Mouse (Mus musculus) myocyte (in vitro differentiated cells): ENCODE results near the gene 1700019N19Rik. TPM values are rescaled to one million over a fixed set of nuclear protein-coding genes. Genes with fewer than 3 reads are reported as not detected.

Experiments used
- H3K27me3 ChIP-seq: one replicate; pipeline ENCODE4 v1.6.1; 2011; ENCODE audit not compliant: control insufficient read depth, insufficient read depth, insufficient read length
- H3K36me3 ChIP-seq: one replicate; pipeline ENCODE4 v1.6.1; 2011; ENCODE audit not compliant: control insufficient read depth, insufficient read depth
- H3K4me2 ChIP-seq: one replicate; pipeline ENCODE4 v1.6.1; 2011; ENCODE audit warnings: low read depth, control low read depth
- H3K4me3 ChIP-seq: one replicate; pipeline ENCODE4 v1.5.1; 2011; ENCODE audit warnings: mild to moderate bottlenecking, control low read depth, moderate library complexity
- H3K79me2 ChIP-seq: one replicate; pipeline ENCODE4 v1.6.1; 2011; ENCODE audit not compliant: control insufficient read depth, insufficient read depth
- H3ac ChIP-seq: one replicate; pipeline ENCODE4 v1.6.1; 2011; ENCODE audit not compliant: control insufficient read depth, insufficient read length
- CEBPB ChIP-seq: IDR thresholded peaks from 2 replicates; pipeline ENCODE4 v1.6.1; 2011; ENCODE audit warnings: mild to moderate bottlenecking, moderate library complexity; ENCODE audit not compliant: poor library complexity, insufficient read depth, severe bottlenecking
- E2F4 ChIP-seq: IDR thresholded peaks from one replicate; pipeline ENCODE4 v1.6.1; 2011; ENCODE audit warnings: mild to moderate bottlenecking, control low read depth, moderate library complexity; ENCODE audit not compliant: insufficient read depth
- MAX ChIP-seq: IDR thresholded peaks from one replicate; pipeline ENCODE4 v1.6.1; 2011; ENCODE audit warnings: low read depth, mild to moderate bottlenecking, control low read depth
- MYOD1 ChIP-seq, 3 experiments: IDR thresholded peaks; one replicate each; pipeline ENCODE4 v1.6.1; 2011; ENCODE audit warnings: control low read depth in 2 of 3, low read depth in 2 of 3, mild to moderate bottlenecking in 2 of 3, moderate library complexity in 1 of 3; ENCODE audit not compliant: insufficient read length in 2 of 3, control insufficient read depth in 1 of 3
- MYOG ChIP-seq, 3 experiments: IDR thresholded peaks; one replicate each; pipeline ENCODE4 v1.6.1; 2011; ENCODE audit warnings: control low read depth in 2 of 3, low read depth in 2 of 3, mild to moderate bottlenecking in 2 of 3; ENCODE audit not compliant: insufficient read length in 2 of 3, control insufficient read depth in 1 of 3, insufficient read depth in 1 of 3
- POLR2A ChIP-seq: IDR thresholded peaks from one replicate; pipeline ENCODE4 v1.6.1; 2011; ENCODE audit warnings: low read depth, mild to moderate bottlenecking, control low read depth, moderate library complexity; ENCODE audit not compliant: insufficient read length
- POLR2AphosphoS2 ChIP-seq: IDR thresholded peaks from one replicate; pipeline ENCODE4 v1.6.1; 2011; ENCODE audit warnings: low read depth, control low read depth; ENCODE audit not compliant: insufficient read length
- REST ChIP-seq: IDR thresholded peaks from one replicate; pipeline ENCODE4 v1.6.1; 2011; ENCODE audit warnings: mild to moderate bottlenecking, control low read depth, moderate library complexity; ENCODE audit not compliant: insufficient read depth, insufficient read length
- SRF ChIP-seq: IDR thresholded peaks from one replicate; pipeline ENCODE4 v1.6.1; 2011; ENCODE audit warnings: low read depth; ENCODE audit not compliant: control insufficient read depth, insufficient read length
- TCF12 ChIP-seq: IDR thresholded peaks from one replicate; pipeline ENCODE4 v1.6.1; 2011; ENCODE audit warnings: mild to moderate bottlenecking, control low read depth; ENCODE audit not compliant: poor library complexity, insufficient read depth, severe bottlenecking
- TCF3 ChIP-seq: IDR thresholded peaks from one replicate; pipeline ENCODE4 v1.6.1; 2011; ENCODE audit warnings: low read depth, control low read depth; ENCODE audit not compliant: insufficient read length
- USF1 ChIP-seq: IDR thresholded peaks from one replicate; pipeline ENCODE4 v1.6.1; 2011; ENCODE audit warnings: low read depth, mild to moderate bottlenecking, control low read depth, moderate library complexity
- polyA plus RNA-seq: library from polyadenylated mRNA; unstranded; fragments of >200 nt; fragmentation: generic; extraction: Trizol; gene quantifications from one replicate; pipeline ENCODE4 v1.2.1, GENCODE M21; 2012; ENCODE audit warnings: missing spikeins

1700019N19Rik gene
- polyA plus RNA-seq, 1 experiment: not detected

- no peak overlapping the region for H3ac ChIP-seq
- no peaks in the 10 kb centered on the region for H3K79me2 ChIP-seq
- H3K36me3 ChIP-seq: no peaks in the 10 kb centered on the region
- H3K4me3 ChIP-seq: no peak overlapping the region
- TF ChIP-seq USF1 (no peak), MAX (no peak), MYOG (IDR thresholded peaks at IDR 0.05; ENCODE audit: control insufficient read depth in 1 of 3, insufficient read depth in 1 of 3, insufficient read length in 2 of 3, low read depth in 2 of 3) (no peak), REST (no peak), POLR2A (no peak), SRF (no peak), TCF12 (no peak), TCF3 (no peak), E2F4 (no peak), MYOD1 (IDR thresholded peaks at IDR 0.05; ENCODE audit: control insufficient read depth in 1 of 3, insufficient read length in 2 of 3, low read depth in 2 of 3) (no peak), CEBPB (no peak), POLR2AphosphoS2 (no peak)
- H3K4me2 ChIP-seq: no peak overlapping the region
- peaks cover 13% of the 10 kb centered on the region for H3K27me3 ChIP-seq
Observed at GRCm38 (mm10) chr19:58762848-58763541, 31.3 kb downstream of the 1700019N19Rik start.

DNA sequence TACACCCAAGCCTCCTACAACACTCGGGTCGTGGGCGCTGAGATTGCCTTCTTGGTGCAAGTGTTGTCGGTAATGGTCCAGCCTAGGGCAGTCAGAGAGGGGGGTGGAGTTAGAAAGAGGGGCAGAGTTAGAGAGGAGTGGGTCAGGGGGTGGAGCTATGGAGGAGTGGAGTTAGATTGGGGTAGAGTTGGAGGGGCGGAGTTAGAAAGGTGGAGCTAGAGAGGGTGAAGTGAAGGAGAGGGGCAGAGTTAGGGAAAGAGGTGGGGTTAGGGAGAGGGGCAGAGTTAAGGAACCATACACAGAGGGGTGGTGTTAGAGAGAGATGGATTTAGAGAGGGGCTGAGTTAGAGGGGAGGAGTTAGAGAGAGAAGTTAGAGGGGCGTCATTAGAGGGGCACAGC is 31.9 kb downstream of the 1700019N19Rik start:
- H3K4me2 ChIP-seq: no peak overlapping the region
- no peak for TF ChIP-seq USF1
- no peak for TF ChIP-seq SRF
- no peak for TF ChIP-seq TCF12
- TF ChIP-seq REST: no peak
- H3K4me3 ChIP-seq: no peak overlapping the region

GRCm38 (mm10) chr19:58759423-58759822 is 34.8 kb downstream of the 1700019N19Rik start, which contains the start of gene Pnliprp2:
Pnliprp2 (plus strand) TSS chr19:58759719.
- no peak within 1 kb of the TSS for H3K4me2 ChIP-seq
- no peak within 1 kb of the TSS for H3ac ChIP-seq
- H3K27me3 ChIP-seq: no peaks in the 10 kb centered on the region
- H3K79me2 ChIP-seq: no peaks in the 10 kb centered on the region
- H3K36me3 ChIP-seq: no peaks in the 10 kb centered on the region
- TF ChIP-seq MAX (no peak), POLR2AphosphoS2 (no peak), TCF12 (no peak), USF1 (no peak), REST (no peak), CEBPB (no peak), SRF (no peak), E2F4 (no peak)
- no peak within 1 kb of the TSS for H3K4me3 ChIP-seq

More for the DNA sequence above, 31.9 kb downstream of the 1700019N19Rik start:
- peaks cover 8% of the 10 kb centered on the region for H3K27me3 ChIP-seq
- no peak overlapping the region for H3ac ChIP-seq
- no peaks in the 10 kb centered on the region for H3K79me2 ChIP-seq
- no peaks in the 10 kb centered on the region for H3K36me3 ChIP-seq

DNA sequence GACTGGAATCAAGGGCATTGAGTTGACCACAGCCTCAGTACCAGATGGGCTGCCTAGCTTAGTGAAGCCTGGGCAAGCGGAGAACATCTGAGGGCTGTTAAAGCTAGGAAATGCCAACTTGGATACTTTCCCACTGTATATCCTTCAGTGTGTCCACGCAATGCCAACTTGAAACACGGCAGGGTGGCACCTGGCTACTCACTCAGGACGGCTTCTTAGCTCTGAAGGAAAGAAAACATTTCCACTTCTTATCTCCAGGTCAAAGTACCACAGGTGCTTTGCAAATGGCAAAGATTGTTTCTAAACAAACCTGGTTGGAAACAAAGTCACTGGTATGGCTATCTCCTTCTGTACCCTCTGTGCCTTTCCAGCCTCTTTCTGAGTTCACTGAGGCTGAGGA is 35.4 kb downstream of the 1700019N19Rik start:
- Histone ChIP-seq H3ac (no peak overlapping the region), H3K36me3 (no peaks in the 10 kb centered on the region), H3K4me2 (no peak overlapping the region), H3K79me2 (no peaks in the 10 kb centered on the region), H3K27me3 (no peaks in the 10 kb centered on the region), H3K4me3 (no peak overlapping the region)
- no peak for TF ChIP-seq MAX
- TF ChIP-seq MYOG (IDR thresholded peaks at IDR 0.05; ENCODE audit: control insufficient read depth in 1 of 3, insufficient read depth in 1 of 3, insufficient read length in 2 of 3, low read depth in 2 of 3): no peak
- TF ChIP-seq MYOD1 (IDR thresholded peaks at IDR 0.05; ENCODE audit: control insufficient read depth in 1 of 3, insufficient read length in 2 of 3, low read depth in 2 of 3): no peak
- no peak for TF ChIP-seq POLR2A
- TF ChIP-seq SRF: no peak
- no peak for TF ChIP-seq TCF3
- TF ChIP-seq CEBPB: no peak
- no peak for TF ChIP-seq REST
- no peak for TF ChIP-seq USF1
- TF ChIP-seq POLR2AphosphoS2: no peak
- no peak for TF ChIP-seq TCF12
- no peak for TF ChIP-seq E2F4

- no peak overlapping the region for H3K4me3 ChIP-seq
- H3ac ChIP-seq: no peak overlapping the region
- peaks cover 4% of the 10 kb centered on the region for H3K27me3 ChIP-seq
- H3K36me3 ChIP-seq: no peaks in the 10 kb centered on the region
- no peak for TF ChIP-seq USF1
- no peak for TF ChIP-seq MYOG (IDR thresholded peaks at IDR 0.05; ENCODE audit: control insufficient read depth in 1 of 3, insufficient read depth in 1 of 3, insufficient read length in 2 of 3, low read depth in 2 of 3)
- no peak for TF ChIP-seq SRF
- no peak for TF ChIP-seq MAX
- TF ChIP-seq POLR2AphosphoS2: no peak
- no peak for TF ChIP-seq E2F4
- no peak for TF ChIP-seq MYOD1 (IDR thresholded peaks at IDR 0.05; ENCODE audit: control insufficient read depth in 1 of 3, insufficient read length in 2 of 3, low read depth in 2 of 3)
- TF ChIP-seq TCF12: no peak
- TF ChIP-seq TCF3: no peak
- TF ChIP-seq CEBPB: no peak
- no peak for TF ChIP-seq POLR2A
- no peak for TF ChIP-seq REST
- no peak overlapping the region for H3K4me2 ChIP-seq
- no peaks in the 10 kb centered on the region for H3K79me2 ChIP-seq
Observed at GRCm38 (mm10) chr19:58751504-58751903, 42.8 kb downstream of the 1700019N19Rik start.
